Mouse (Mus musculus) adrenal gland, adult 2 months (tissue): ENCODE measurements around the gene Zfp871. TPM values are rescaled to one million over a fixed set of nuclear protein-coding genes. Genes with fewer than 3 reads are reported as not detected.
"Not testable (repeated sequence)": the region's sequence is repeated elsewhere in the genome, so short reads cannot be mapped to it uniquely, and the experiment has no call there.

Experiments used
- DNase-seq: peaks from one replicate; pipeline ENCODE4 v3.0.0; 2021
- polyA plus RNA-seq: library from polyadenylated mRNA; depleted of rRNA; stranded (reverse); fragments of >200 nt; gene quantifications from 2 replicates; pipeline ENCODE4 v1.2.3, GENCODE M21; 2012; rRNA removed
- total RNA-seq, 2 experiments: library from RNA; stranded (reverse); gene quantifications; 2 replicates each; pipeline ENCODE4 v1.2.3; 2021

Gene Zfp871
- total and polyA plus RNA-seq, 3 experiments: 4.8 to 45.9 (median 41.3) TPM

DNA sequence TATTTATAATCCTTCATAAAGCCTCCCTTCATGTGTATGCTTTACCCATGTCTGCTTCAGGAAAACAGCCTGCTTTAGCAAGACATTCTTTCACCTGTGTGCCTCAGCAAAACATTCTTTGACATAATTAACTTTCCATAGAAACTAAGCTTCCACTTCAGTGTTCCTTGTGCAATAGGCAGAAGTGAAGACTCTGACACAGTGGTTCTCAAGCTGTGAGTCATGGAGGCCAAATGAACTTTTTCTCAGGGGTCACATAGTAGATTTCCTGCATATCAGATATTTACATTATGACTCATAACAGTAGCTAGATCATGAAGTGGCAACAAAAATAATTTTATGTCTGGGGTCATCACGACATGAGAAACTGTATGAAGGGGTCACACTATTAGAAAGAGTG lies 49.7 kb downstream of the Zfp871 start:
- DNase-seq: no peak

- no peak for DNase-seq
Measured at GRCm38 (mm10) chr17:32729029-32729428, 59.1 kb downstream of the Zfp871 start.

DNA sequence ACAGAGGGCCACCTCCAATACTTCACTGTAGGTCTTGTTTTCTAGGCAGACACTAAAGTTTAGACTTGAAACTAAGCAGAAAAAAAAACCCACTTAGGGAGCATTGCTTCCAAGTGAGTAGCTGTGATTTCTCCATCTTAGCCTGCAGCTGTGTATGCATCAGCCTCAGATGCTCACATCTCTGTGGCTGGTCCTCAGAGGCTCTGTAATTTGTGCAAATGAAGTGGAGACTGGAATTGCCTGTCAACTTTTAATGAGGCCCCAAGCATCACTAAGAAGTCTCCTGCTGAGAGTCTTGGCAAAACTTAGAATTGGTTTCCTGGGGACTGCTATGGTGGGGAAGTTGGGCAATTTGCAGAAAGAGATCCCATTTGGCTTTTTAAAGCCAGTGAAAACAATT lies 61.7 kb downstream of the Zfp871 start:
- DNase-seq: not testable (repeated sequence)

DNA sequence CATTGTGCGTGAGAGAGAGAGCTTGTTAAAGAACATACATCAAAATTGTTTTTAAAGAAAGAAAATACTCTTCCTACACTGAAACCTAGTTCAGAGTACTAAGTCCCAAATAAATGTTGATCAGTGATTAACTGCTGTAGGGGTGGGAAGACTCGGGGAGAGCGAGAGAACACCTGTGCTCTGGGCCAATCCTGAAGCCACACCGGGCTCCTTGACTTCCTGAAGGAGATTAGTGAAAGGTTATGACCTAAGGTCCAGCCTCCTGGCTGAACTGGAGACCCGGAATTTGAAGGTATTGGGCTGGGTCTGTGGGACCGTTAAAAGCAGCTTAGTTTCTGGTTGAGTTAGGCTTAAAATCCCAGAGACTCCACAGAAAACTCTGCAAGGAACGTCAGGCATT lies 65.3 kb downstream of the Zfp871 start:
- DNase-seq: no peak

DNA sequence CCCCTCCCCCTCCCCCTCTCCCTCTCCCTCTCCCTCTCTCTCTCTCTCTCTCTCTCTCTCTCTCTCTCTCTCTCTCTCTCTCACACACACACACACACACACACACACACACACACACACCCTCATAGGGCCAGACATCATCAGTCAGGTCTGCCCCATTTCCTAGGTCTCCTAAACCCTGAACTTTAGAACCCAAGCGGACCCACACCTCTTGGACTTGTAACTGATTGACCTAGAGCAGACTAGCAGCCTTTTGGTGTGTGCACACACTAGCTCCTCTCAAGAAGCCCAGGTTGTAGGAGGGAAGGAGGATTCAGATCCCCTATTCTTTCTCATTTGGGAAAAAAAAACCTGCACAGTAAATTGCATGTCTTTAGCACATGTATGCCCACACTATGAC lies 65.9 kb downstream of the Zfp871 start:
- DNase-seq: not testable (repeated sequence)

Other genes with a start within 250 kb of the Zfp871 start
- not detected for gene Cyp4f37, start 167.0 kb downstream of the Zfp871 start, total RNA-seq
- not detected in 2 replicates for gene Cyp4f37, start 167.0 kb downstream of the Zfp871 start, polyA plus RNA-seq
- gene Cyp4f40, start 129.4 kb downstream of the Zfp871 start, total RNA-seq: not detected
- not detected in 2 replicates for gene Cyp4f40, start 129.4 kb downstream of the Zfp871 start, polyA plus RNA-seq
- 1 to 10 TPM; 1.5 to 2.0 TPM for gene Cyp4f15, start 102.7 kb downstream of the Zfp871 start, total RNA-seq
- 0.17 and 0.35 TPM in 2 replicates for gene Cyp4f15, start 102.7 kb downstream of the Zfp871 start, polyA plus RNA-seq
- gene Zfp811, start 21.6 kb upstream of the Zfp871 start, total RNA-seq: under 1 TPM; 0.43 to 0.69 TPM
- 0.02 TPM in 1 of 2 replicates, not detected in the other for gene Zfp811, start 21.6 kb upstream of the Zfp871 start, polyA plus RNA-seq
- 10 to 100 TPM in 1 of 2 experiments, 1 to 10 TPM in 1; 8.9 to 13.5 TPM for gene Zfp799, start 42.0 kb upstream of the Zfp871 start, total RNA-seq
- gene Zfp799, start 42.0 kb upstream of the Zfp871 start, polyA plus RNA-seq: 1.6 and 3.9 TPM in 2 replicates
- 1 to 10 TPM; 7.4 to 8.4 TPM for gene Zfp870, start 103.4 kb upstream of the Zfp871 start, total RNA-seq
- gene Zfp870, start 103.4 kb upstream of the Zfp871 start, polyA plus RNA-seq: 0.33 and 0.43 TPM in 2 replicates
- gene Cyp4f14, start 129.1 kb upstream of the Zfp871 start, total RNA-seq: 10 to 100 TPM in 1 of 2 experiments, 1 to 10 TPM in 1; 6.6 to 14.1 TPM
- 12.9 and 17.9 TPM in 2 replicates for gene Cyp4f14, start 129.1 kb upstream of the Zfp871 start, polyA plus RNA-seq
- gene Cyp4f13, start 159.1 kb upstream of the Zfp871 start, total RNA-seq: 10 to 100 TPM; 55.3 to 71.1 TPM
- 80.1 and 92.0 TPM in 2 replicates for gene Cyp4f13, start 159.1 kb upstream of the Zfp871 start, polyA plus RNA-seq
- gene Zfp472, start 177.5 kb upstream of the Zfp871 start, total RNA-seq: 1 to 10 TPM; 3.8 to 4.4 TPM
- gene Zfp472, start 177.5 kb upstream of the Zfp871 start, polyA plus RNA-seq: 0.18 and 0.21 TPM in 2 replicates
- 10 to 100 TPM in 1 of 2 experiments, 1 to 10 TPM in 1; 8.8 to 11.3 TPM for gene Zfp952, start 204.8 kb upstream of the Zfp871 start, total RNA-seq
- 1.1 and 1.5 TPM in 2 replicates for gene Zfp952, start 204.8 kb upstream of the Zfp871 start, polyA plus RNA-seq
- 1 to 10 TPM; 3.9 to 8.7 TPM for gene Zfp763, start 245.1 kb upstream of the Zfp871 start, total RNA-seq
- gene Zfp763, start 245.1 kb upstream of the Zfp871 start, polyA plus RNA-seq: 0.08 and 0.10 TPM in 2 replicates